Mouse (Mus musculus) embryonic facial prominence, embryonic 11.5 days (tissue): ENCODE results near the gene 2310022A10Rik. TPM values are rescaled to one million over a fixed set of nuclear protein-coding genes. Genes with fewer than 3 reads are reported as not detected.

ENCODE experiments used
- ATAC-seq: fragments of 200-750 bp; cut with Nextera tagmentation; replicated peaks from 2 replicates; pipeline ENCODE4 v1.8.0; 2017; ENCODE audit warnings: low read depth; ENCODE audit not compliant: insufficient number of reproducible peaks, low FRiP score, low TSS enrichment
- DNase-seq: peaks from one replicate; pipeline ENCODE4 v3.0.0-alpha.2; 2015; ENCODE audit warnings: low spot score
- H3K27ac ChIP-seq: fragments of 300-500 bp; sonication (generic); replicated peaks from 2 replicates; pipeline ENCODE4 v1.5.1; 2014; ENCODE audit warnings: mild to moderate bottlenecking, low read depth, low read length, control low read depth
- H3K27me3 ChIP-seq: fragments of 300-500 bp; sonication (generic); 2 replicates; pipeline ENCODE4 v1.6.1; 2014; ENCODE audit warnings: mild to moderate bottlenecking, low read length, moderate library complexity, mixed read lengths; ENCODE audit not compliant: control insufficient read depth, insufficient read depth
- H3K36me3 ChIP-seq: fragments of 300-500 bp; sonication (generic); replicated peaks from 2 replicates; pipeline ENCODE4 v1.6.1; 2014; ENCODE audit warnings: low read depth, mild to moderate bottlenecking, low read length, moderate library complexity, mixed read lengths; ENCODE audit not compliant: control insufficient read depth, insufficient read depth
- H3K4me1 ChIP-seq: fragments of 300-500 bp; sonication (generic); 2 replicates; pipeline ENCODE4 v1.6.1; 2014; ENCODE audit warnings: low read length, mixed read lengths; ENCODE audit not compliant: control insufficient read depth, insufficient read depth
- H3K4me2 ChIP-seq: fragments of 300-500 bp; sonication (generic); 2 replicates; pipeline ENCODE4 v1.6.1; 2014; ENCODE audit warnings: low read depth, mild to moderate bottlenecking, control low read depth, low read length, moderate library complexity
- H3K4me3 ChIP-seq: fragments of 300-500 bp; sonication (generic); 2 replicates; pipeline ENCODE4 v1.5.1; 2014; ENCODE audit warnings: low read depth, low read length, control low read depth
- H3K9ac ChIP-seq: fragments of 300-500 bp; sonication (generic); replicated peaks from 2 replicates; pipeline ENCODE4 v1.6.1; 2014; ENCODE audit warnings: mild to moderate bottlenecking, control low read depth, low read length
- H3K9me3 ChIP-seq: fragments of 300-500 bp; sonication (generic); replicated peaks from 2 replicates; pipeline ENCODE4 v1.6.1; 2016; ENCODE audit warnings: mild to moderate bottlenecking, low read length, inconsistent platforms, mixed read lengths; ENCODE audit not compliant: control insufficient read depth
- WGBS: fragments of 180-500 bp; shearing (Covaris S2); extraction: QIAGEN DNeasy Blood & Tissue Kit; methylation state at CpG from one replicate; pipeline ENCODE4 v1.1.7; 2014; 5-methylcytosine and 5-hydroxymethylcytosine counted together
- polyA plus RNA-seq: library from polyadenylated mRNA; unstranded; fragments of >200 nt; fragmentation: Nextera tagmentation; extraction: Ambion mirVana; gene quantifications from 2 replicates; pipeline ENCODE4 v1.2.1, GENCODE M21; 2014

2310022A10Rik gene
- polyA plus RNA-seq, 1 experiment from 2014 or later, result 27.5 TPM

DNA sequence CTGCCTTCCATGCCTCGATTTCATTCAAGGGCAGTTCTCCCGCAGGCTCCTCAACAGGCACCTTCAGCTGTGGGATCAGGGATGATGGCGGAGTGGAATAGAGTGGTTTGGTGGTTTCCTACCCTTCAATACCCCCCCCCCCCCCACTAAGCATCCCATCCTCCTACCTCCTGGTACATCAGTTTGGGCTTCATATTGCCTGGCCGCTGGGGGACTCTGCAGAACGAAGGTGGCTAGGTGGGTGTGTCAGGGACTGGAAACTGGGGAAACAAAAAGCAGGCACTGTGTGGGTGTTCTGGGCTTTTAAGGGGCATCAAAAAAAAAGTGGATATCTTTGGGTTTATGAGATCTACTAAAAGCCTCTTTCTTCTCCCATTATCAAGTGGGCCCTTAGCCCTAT is 11.1 kb upstream of the 2310022A10Rik start:
- no peaks in the 10 kb centered on the region for H3K9me3 ChIP-seq
- peak overlapping the region; percentile 59 for H3K9ac ChIP-seq
- no peaks in the 10 kb centered on the region for H3K4me1 ChIP-seq
- H3K27ac ChIP-seq, result no peak overlapping the region
- H3K27me3 ChIP-seq, result no peaks in the 10 kb centered on the region
- peak overlapping the region; percentile 44 for H3K4me3 ChIP-seq
- WGBS, result 56% methylated on average over 5 of the region's 5 CpGs
- ATAC-seq (no peak), DNase-seq (no peak)
- peak overlapping the region; percentile 87 for H3K4me2 ChIP-seq
- H3K36me3 ChIP-seq, result no peaks in the 10 kb centered on the region

DNA sequence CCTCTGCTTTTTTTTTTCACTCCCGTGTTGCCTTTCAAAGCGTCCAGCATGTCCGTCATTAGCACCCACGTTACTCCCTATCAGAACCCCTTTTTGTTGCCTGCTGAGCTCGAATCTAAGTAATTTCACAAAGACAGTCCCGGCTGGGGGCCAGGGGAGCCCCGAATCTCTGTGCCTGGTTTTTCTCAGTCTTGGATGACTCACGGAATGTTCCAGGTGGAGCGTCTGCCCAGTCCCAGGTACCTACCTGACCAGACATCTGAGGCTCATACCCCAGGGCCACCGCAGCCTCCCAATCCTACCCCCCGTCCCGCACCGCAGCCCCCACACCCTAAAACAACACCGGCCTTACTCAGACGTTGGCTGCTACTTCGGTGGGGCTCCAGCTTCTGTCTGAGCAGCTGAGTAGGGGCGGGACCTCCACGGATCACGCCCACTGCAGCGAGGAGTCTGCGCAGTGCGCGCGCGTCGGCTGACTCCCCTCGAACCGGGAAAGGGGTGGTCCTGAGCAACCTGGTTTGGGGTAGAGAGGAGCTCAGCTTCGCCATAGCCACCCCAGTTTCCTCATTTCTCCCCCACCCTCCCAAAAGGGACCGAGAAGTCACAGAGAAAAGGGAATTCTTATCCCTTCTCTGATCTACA is 10.5 kb upstream of the 2310022A10Rik start:
- Histone ChIP-seq H3K9me3 (no peaks in the 10 kb centered on the region), H3K4me3 (peak overlapping the region; percentile 44), H3K4me1 (no peaks in the 10 kb centered on the region), H3K9ac (peak overlapping the region; percentile 59), H3K36me3 (no peaks in the 10 kb centered on the region), H3K27ac (peak overlapping the region; percentile 13; the same call in 1 of the 2 replicates), H3K4me2 (peak overlapping the region; percentile 87), H3K27me3 (no peaks in the 10 kb centered on the region)
- DNase-seq (peak; percentile 93), ATAC-seq (peak; percentile 90)
- 4% methylated on average over 30 of the region's 30 CpGs for WGBS

- 54% methylated on average over 6 of the region's 6 CpGs for WGBS
- DNase-seq (no peak), ATAC-seq (0 out of 2 replicates have a peak, but pooled peaks have one; percentile 20)
- no peaks in the 10 kb centered on the region for H3K36me3 ChIP-seq
- H3K27me3 ChIP-seq, result no peaks in the 10 kb centered on the region
- peak overlapping the region; percentile 44 for H3K4me3 ChIP-seq
- peak overlapping the region; percentile 59 for H3K9ac ChIP-seq
- H3K4me1 ChIP-seq, result no peaks in the 10 kb centered on the region
- peak overlapping the region; percentile 87 for H3K4me2 ChIP-seq
- H3K27ac ChIP-seq, result no peak overlapping the region
- H3K9me3 ChIP-seq, result no peaks in the 10 kb centered on the region
Observed at GRCm38 (mm10) chr7:27543065-27543464, 10.0 kb upstream of the 2310022A10Rik start.

GRCm38 (mm10) chr7:27543851-27544250 is 9.2 kb upstream of the 2310022A10Rik start:
- Histone ChIP-seq H3K4me3 (no peak overlapping the region), H3K9ac (no peak overlapping the region), H3K36me3 (no peaks in the 10 kb centered on the region), H3K4me1 (no peaks in the 10 kb centered on the region), H3K27me3 (no peaks in the 10 kb centered on the region), H3K4me2 (no peak overlapping the region), H3K27ac (no peak overlapping the region), H3K9me3 (no peaks in the 10 kb centered on the region)
- ATAC-seq (no peak), DNase-seq (no peak)
- WGBS, result 92% methylated on average over 4 of the region's 4 CpGs

DNA sequence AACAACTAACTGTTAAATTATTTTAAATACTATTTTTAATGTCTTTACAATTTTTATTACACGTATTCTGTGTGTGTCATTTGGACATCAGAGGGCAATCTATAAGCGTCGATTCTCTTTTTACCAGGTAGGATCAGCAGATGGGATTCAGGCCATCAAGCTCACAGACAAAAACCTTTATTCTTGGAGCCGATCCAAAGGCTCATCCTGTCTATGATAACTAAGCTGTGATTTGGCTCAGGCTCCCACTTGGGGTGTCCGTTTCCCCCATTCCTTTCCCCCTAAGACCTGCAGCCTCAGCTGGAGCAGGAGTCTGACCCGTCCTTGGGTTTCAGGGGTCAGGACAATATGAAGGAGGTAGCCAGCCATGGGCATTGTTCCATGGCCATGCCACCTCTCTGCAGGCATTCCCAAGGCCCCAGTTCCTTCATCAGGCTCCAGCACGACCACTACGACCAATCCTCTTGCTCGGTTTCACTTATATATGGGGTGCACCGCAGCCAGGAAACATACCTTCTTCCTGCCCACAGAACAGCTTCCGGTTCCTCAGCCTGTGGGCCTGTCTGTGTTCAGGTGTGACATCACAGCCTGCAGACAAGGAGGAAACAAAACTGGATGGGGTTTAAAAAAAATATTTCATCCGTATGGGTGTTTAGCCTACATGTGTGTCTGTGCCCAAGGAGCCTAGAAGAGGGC is 8.2 kb upstream of the 2310022A10Rik start:
- no peak for ATAC-seq
- Histone ChIP-seq H3K27me3 (no peaks in the 10 kb centered on the region), H3K27ac (no peak overlapping the region), H3K36me3 (no peaks in the 10 kb centered on the region), H3K4me2 (no peak overlapping the region), H3K4me1 (no peaks in the 10 kb centered on the region), H3K9ac (no peak overlapping the region), H3K9me3 (no peaks in the 10 kb centered on the region), H3K4me3 (no peak overlapping the region)
- no peak for DNase-seq
- WGBS, result 86% methylated on average over 12 of the region's 12 CpGs

- H3K4me2 ChIP-seq, result no peak overlapping the region
- H3K9me3 ChIP-seq, result no peaks in the 10 kb centered on the region
- WGBS, result 74% methylated on average over 6 of the region's 6 CpGs
- DNase-seq, result no peak
- no peak overlapping the region for H3K4me3 ChIP-seq
- no peak overlapping the region for H3K27ac ChIP-seq
- no peaks in the 10 kb centered on the region for H3K27me3 ChIP-seq
- ATAC-seq, result no peak
- H3K9ac ChIP-seq, result no peak overlapping the region
- H3K4me1 ChIP-seq, result no peaks in the 10 kb centered on the region
- H3K36me3 ChIP-seq, result no peaks in the 10 kb centered on the region
Observed at GRCm38 (mm10) chr7:27549597-27549996, 3.4 kb upstream of the 2310022A10Rik start.

- Histone ChIP-seq H3K36me3 (no peaks in the 10 kb centered on the region; the same call in 1 of the 2 replicates), H3K9ac (no peak overlapping the region), H3K4me1 (no peaks in the 10 kb centered on the region), H3K9me3 (no peaks in the 10 kb centered on the region), H3K27me3 (no peaks in the 10 kb centered on the region), H3K4me3 (no peak overlapping the region), H3K4me2 (no peak overlapping the region; the same call in 1 of the 2 replicates), H3K27ac (no peak overlapping the region)
- ATAC-seq (no peak), DNase-seq (no peak)
- 50% methylated on average over 5 of the region's 5 CpGs for WGBS
Observed at GRCm38 (mm10) chr7:27552070-27552469, 963 bp upstream of the 2310022A10Rik start.

- no peak for DNase-seq
- H3K4me3 ChIP-seq, result no peak overlapping the region
- H3K9me3 ChIP-seq, result no peaks in the 10 kb centered on the region
- no peak overlapping the region for H3K27ac ChIP-seq
- 69% methylated on average over 8 of the region's 8 CpGs for WGBS
- H3K9ac ChIP-seq, result no peak overlapping the region
- H3K4me2 ChIP-seq, result no peak overlapping the region
- ATAC-seq, result no peak
- peaks cover 9% of the 10 kb centered on the region for H3K36me3 ChIP-seq
- H3K4me1 ChIP-seq, result no peaks in the 10 kb centered on the region
- H3K27me3 ChIP-seq, result no peaks in the 10 kb centered on the region
Observed at GRCm38 (mm10) chr7:27560291-27560887, 7.4 kb downstream of the 2310022A10Rik start.
